Mouse (Mus musculus) ES-E14 (cell line): ENCODE results near the gene Cfap57. TPM values are rescaled to one million over a fixed set of nuclear protein-coding genes. Genes with fewer than 3 reads are reported as not detected.
A peak's percentile ranks its signal among the peaks of the same experiment; 100 is the strongest.

Experiments
- DNase-seq: peaks from one replicate; pipeline ENCODE4 v3.0.0-alpha.2; 2013; ENCODE audit warnings: low read depth, low spot score
- H3K27ac ChIP-seq: 2 replicates; pipeline ENCODE4 v1.5.1; 2012; ENCODE audit warnings: low read depth, mild to moderate bottlenecking, low read length, moderate library complexity, mixed read lengths; ENCODE audit not compliant: poor library complexity, insufficient read depth, severe bottlenecking
- H3K36me3 ChIP-seq: 2 replicates; pipeline ENCODE4 v1.6.1; 2012; ENCODE audit warnings: mild to moderate bottlenecking, low read length, moderate library complexity, mixed read lengths; ENCODE audit not compliant: control insufficient read depth, poor library complexity, insufficient read depth, severe bottlenecking
- H3K4me1 ChIP-seq, 2 experiments: fragments of 150-350 bp in 1 of 2; sonication (generic) in 1 of 2; 2 replicates each; pipeline ENCODE4 v1.6.1; 2012; ENCODE audit warnings: low read length in 2 of 2, mild to moderate bottlenecking in 1 of 2, mixed read lengths in 1 of 2; ENCODE audit not compliant: control insufficient read depth in 2 of 2, insufficient read depth in 2 of 2, poor library complexity in 1 of 2
- H3K4me3 ChIP-seq, 2 experiments: fragments of 150-350 bp in 1 of 2; sonication (generic) in 1 of 2; 2 replicates each; pipeline ENCODE4 v1.5.1; 2012; ENCODE audit warnings: low read length in 2 of 2, low read depth in 1 of 2, mild to moderate bottlenecking in 1 of 2, mixed read lengths in 1 of 2; ENCODE audit not compliant: insufficient read depth in 1 of 2, poor library complexity in 1 of 2, severe bottlenecking in 1 of 2
- H3K9ac ChIP-seq: 2 replicates; pipeline ENCODE4 v1.6.1; 2012; ENCODE audit warnings: low read depth, mild to moderate bottlenecking, low read length, mixed read lengths; ENCODE audit not compliant: poor library complexity, insufficient read depth, severe bottlenecking
- H3K9me3 ChIP-seq: fragments of 150-350 bp; sonication (generic); 2 replicates; pipeline ENCODE4 v1.6.1; 2012; ENCODE audit warnings: low read depth, mild to moderate bottlenecking, low read length; ENCODE audit not compliant: control insufficient read depth, insufficient read depth
- CHD2 ChIP-seq: IDR thresholded peaks from 2 replicates; pipeline ENCODE4 v1.6.1; 2014; ENCODE audit warnings: mild to moderate bottlenecking, low read depth, low read length, inconsistent platforms
- HCFC1 ChIP-seq: IDR thresholded peaks from 2 replicates; pipeline ENCODE4 v1.6.1; 2012; ENCODE audit warnings: low read length, inconsistent platforms, borderline replicate concordance; ENCODE audit not compliant: insufficient read depth
- MAFK ChIP-seq: IDR thresholded peaks from 2 replicates; pipeline ENCODE4 v1.6.1; 2014; ENCODE audit warnings: mild to moderate bottlenecking, low read depth, low read length, inconsistent platforms; ENCODE audit not compliant: insufficient read depth
- ZC3H11A ChIP-seq: IDR thresholded peaks from 2 replicates; pipeline ENCODE4 v1.6.1; 2012; ENCODE audit warnings: low read depth, mild to moderate bottlenecking, inconsistent platforms, low read length, borderline replicate concordance
- ZNF384 ChIP-seq: IDR thresholded peaks from 2 replicates; pipeline ENCODE4 v1.6.1; 2012; ENCODE audit warnings: low read depth, low read length, inconsistent platforms
- in situ Hi-C, 2 experiments: fragments of 600-800 bp; cut with MboI; formaldehyde crosslinking; loops; one replicate each; pipeline ENCODE4 v1.15.1; 2025; ENCODE audit warnings: low sequenced_read_pairs in 2 of 2, inconsistent platforms in 1 of 2; ENCODE audit not compliant: unreplicated experiment in 2 of 2
- total RNA-seq: library from RNA; depleted of rRNA; stranded (reverse); fragments of 300-350 nt; gene quantifications from 2 replicates; pipeline ENCODE4 v1.2.3, GENCODE M21; 2012; rRNA removed

The Cfap57 gene
- total RNA-seq: 0.16 and 0.18 TPM in 2 replicates

GRCm38 (mm10) chr4:118620279-118620966 is at the start of gene Cfap57, which contains the start of gene Ebna1bp2:
Cfap57 (minus strand) TSS chr4:118620777.
Ebna1bp2 (plus strand) TSS chr4:118620799.
- DNase-seq: peak; percentile 94
- in situ Hi-C loops: loop anchor here in 1 of 2 experiments (25.0 kb wide), 1 partner anchor 542 kb away; the partner anchor contains the start of gene Zfp691
- TF ChIP-seq CHD2: no peak
- peak; percentile 76; the same call in 1 of the 2 replicates for TF ChIP-seq HCFC1
- Histone ChIP-seq H3K9me3 (no peaks in the 10 kb centered on the region), H3K4me1 (no peaks in the 10 kb centered on the region), H3K36me3 (peaks cover 24% of the 10 kb centered on the region), H3K27ac (peak within 1 kb of the TSS; percentile 54; the same call in 1 of the 2 replicates), H3K9ac (peak within 1 kb of the TSS; percentile 95), H3K4me3 (peak within 1 kb of the TSS; percentile 82 to 94)

- Histone ChIP-seq H3K4me3 (no peak within 1 kb of the TSS), H3K9me3 (no peaks in the 10 kb centered on the region), H3K9ac (no peak within 1 kb of the TSS), H3K27ac (no peak within 1 kb of the TSS), H3K4me1 (no peaks in the 10 kb centered on the region), H3K36me3 (no peaks in the 10 kb centered on the region)
- TF ChIP-seq MAFK: no peak
- TF ChIP-seq ZNF384: no peak
- TF ChIP-seq HCFC1: no peak
- TF ChIP-seq CHD2: no peak
- TF ChIP-seq ZC3H11A: no peak
- in situ Hi-C loops: loop anchor here in 1 of 2 experiments (25.0 kb wide), 1 partner anchor 304 kb away; the partner anchor contains the start of gene Lao1
- no peak for DNase-seq
Measured at GRCm38 (mm10) chr4:118658652-118659051, 38.1 kb upstream of the Cfap57 start, which contains the start of gene Olfr62. Olfr62 (plus strand) TSS chr4:118658952.

DNA sequence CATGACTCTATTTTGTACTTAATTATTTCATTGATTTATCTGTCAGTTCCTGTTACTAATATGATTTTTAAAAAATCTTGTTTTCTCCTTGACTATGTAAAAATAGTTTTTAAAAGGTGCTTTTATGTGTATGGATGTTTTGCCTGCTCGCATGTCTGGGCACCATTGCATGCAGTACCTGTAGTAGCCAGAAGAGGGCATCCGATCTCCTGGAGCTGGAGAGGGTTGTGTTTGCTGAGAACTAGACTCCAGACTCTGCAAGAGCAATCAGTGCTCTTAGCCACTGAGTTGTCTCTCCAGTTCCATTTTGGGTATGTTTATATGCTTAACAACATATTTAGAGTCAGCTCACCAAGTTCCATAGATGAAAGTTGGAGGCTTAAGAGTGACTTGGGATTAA is 24.7 kb upstream of the Cfap57 start:
- Histone ChIP-seq H3K9ac (no peak overlapping the region), H3K27ac (no peak overlapping the region), H3K9me3 (no peaks in the 10 kb centered on the region), H3K36me3 (no peaks in the 10 kb centered on the region), H3K4me1 (no peaks in the 10 kb centered on the region), H3K4me3 (no peak overlapping the region)
- TF ChIP-seq HCFC1 (no peak), CHD2 (no peak), MAFK (no peak), ZC3H11A (no peak), ZNF384 (no peak)
- peak; percentile 66 for DNase-seq
- in situ Hi-C loops: loop anchor here in 1 of 2 experiments (25.0 kb wide), 1 partner anchor 517 kb away; the partner anchor contains the start of gene Zfp691

- H3K4me3 ChIP-seq: no peak overlapping the region
- in situ Hi-C loops: loop anchor here in 1 of 2 experiments (25.0 kb wide), 1 partner anchor 520 kb away; the partner anchor contains the start of gene Zfp691
- H3K9me3 ChIP-seq: no peaks in the 10 kb centered on the region
- H3K36me3 ChIP-seq: no peaks in the 10 kb centered on the region
- H3K4me1 ChIP-seq: no peaks in the 10 kb centered on the region
- H3K9ac ChIP-seq: no peak overlapping the region; the same call in 1 of the 2 replicates
- H3K27ac ChIP-seq: no peak overlapping the region
- no peak for TF ChIP-seq ZNF384
- DNase-seq: no peak
Measured at GRCm38 (mm10) chr4:118642346-118643190, 22.0 kb upstream of the Cfap57 start.
